ENCODE assay signal across 15 mouse cellular contexts in the genomic region with DNA sequence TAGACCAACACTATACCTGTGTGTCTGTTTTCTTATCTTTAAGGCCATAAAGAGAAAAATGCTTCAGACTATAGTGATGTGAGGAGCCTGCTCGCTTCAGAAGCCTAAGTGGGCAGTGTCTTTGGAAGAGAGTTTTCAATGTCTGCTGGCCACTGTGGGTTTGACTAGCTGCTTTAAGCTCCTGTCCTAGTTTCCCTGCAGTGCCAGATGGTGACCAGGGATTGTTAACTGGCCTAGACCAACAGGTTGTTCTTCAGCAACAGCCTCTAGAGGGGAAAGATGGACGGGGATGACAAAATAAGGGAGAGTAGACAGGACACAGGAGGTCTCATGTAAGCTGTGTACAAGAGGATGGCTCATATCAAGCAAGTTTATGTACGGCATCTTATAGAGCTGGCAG. TPM values are rescaled to one million over a fixed set of nuclear protein-coding genes. Genes with fewer than 3 reads are reported as not detected.
"Had no signal": no experiment of that assay in that cellular context is flagged by ENCODE, and none has a peak within 500 bp of the region (broad histone marks: within the 10 kb centered on the region; RNA-seq: fewer than 3 reads in every experiment).

No protein-coding gene starts in this region.

- DNase-seq: gastrocnemius, adult 2 months; gastrocnemius, postnatal 10 days; gastrocnemius, postnatal 25 days; heart, adult 18-20 months; heart, postnatal 10 days; heart, postnatal 4 days; kidney, adult 18-20 months; kidney, adult 8-10 months; kidney, postnatal 10 days; kidney, postnatal 25 days; kidney, postnatal 4 days; layer of hippocampus, postnatal 36 days; left cerebral cortex, postnatal 4 days had no signal

RNA-seq across cellular contexts. Expression of gene Pgbd5, which starts 39.8 kb away (rescaled TPM):
- total RNA-seq: granulocyte monocyte progenitor cell, adult 5-6 weeks; liver, adult 2 months had no signal
